Mouse (Mus musculus) retina, embryonic 14.5 days (tissue): ENCODE results near the gene Myom1.

Experiments used
- DNase-seq: peaks from one replicate; pipeline ENCODE4 v3.0.0-alpha.2; 2015; ENCODE audit warnings: low spot score

Gene Myom1

GRCm38 (mm10) chr17:70991706-70992625, 10.5 kb upstream of the Myom1 start:
- DNase-seq, result peak; percentile 41

GRCm38 (mm10) chr17:70992662-70993061, 9.8 kb upstream of the Myom1 start:
- DNase-seq, result no peak

GRCm38 (mm10) chr17:70993385-70993807, 9.0 kb upstream of the Myom1 start:
- DNase-seq, result no peak

GRCm38 (mm10) chr17:70994671-70995070, 7.8 kb upstream of the Myom1 start:
- no peak for DNase-seq

GRCm38 (mm10) chr17:70995551-70995950, 6.9 kb upstream of the Myom1 start:
- DNase-seq, result no peak

- DNase-seq, result no peak
Measured at GRCm38 (mm10) chr17:70997836-70998235, 4.6 kb upstream of the Myom1 start.

GRCm38 (mm10) chr17:70998400-70998975, 3.9 kb upstream of the Myom1 start:
- no peak for DNase-seq

- DNase-seq, result no peak
Measured at GRCm38 (mm10) chr17:70999187-70999586, 3.2 kb upstream of the Myom1 start.

GRCm38 (mm10) chr17:71000255-71000654, 2.2 kb upstream of the Myom1 start:
- DNase-seq, result no peak

GRCm38 (mm10) chr17:71001067-71001466, 1.4 kb upstream of the Myom1 start:
- DNase-seq, result no peak

GRCm38 (mm10) chr17:71001699-71002080, 743 bp upstream of the Myom1 start:
- DNase-seq, result peak; percentile 53

GRCm38 (mm10) chr17:71002744-71003094, 286 bp downstream of the Myom1 start, which contains the start of gene Myl12a:
Myl12a (minus strand) TSS chr17:71002878.
- DNase-seq, result no peak

- no peak for DNase-seq
Measured at GRCm38 (mm10) chr17:71003112-71003511, 679 bp downstream of the Myom1 start.

- DNase-seq, result no peak
Measured at GRCm38 (mm10) chr17:71003721-71004120, 1.3 kb downstream of the Myom1 start.

GRCm38 (mm10) chr17:71004186-71004960, 1.9 kb downstream of the Myom1 start:
- DNase-seq, result no peak

- no peak for DNase-seq
Measured at GRCm38 (mm10) chr17:71006976-71007375, 4.5 kb downstream of the Myom1 start.

- DNase-seq, result no peak
Measured at GRCm38 (mm10) chr17:71008676-71009075, 6.2 kb downstream of the Myom1 start.

GRCm38 (mm10) chr17:71009751-71010150, 7.3 kb downstream of the Myom1 start:
- no peak for DNase-seq

- no peak for DNase-seq
Measured at GRCm38 (mm10) chr17:71010646-71011242, 8.3 kb downstream of the Myom1 start.

GRCm38 (mm10) chr17:71011931-71012662, 9.7 kb downstream of the Myom1 start:
- DNase-seq, result no peak

- DNase-seq, result no peak
Measured at GRCm38 (mm10) chr17:71013105-71013504, 10.7 kb downstream of the Myom1 start.

GRCm38 (mm10) chr17:71014911-71015310, 12.5 kb downstream of the Myom1 start:
- peak; percentile 53 for DNase-seq
